Mouse (Mus musculus) liver, adult 2 months (tissue): ENCODE measurements around the gene Hook2. TPM values are rescaled to one million over a fixed set of nuclear protein-coding genes. Genes with fewer than 3 reads are reported as not detected.

Experiments
- DNase-seq: peaks from one replicate; pipeline ENCODE4 v3.0.0-alpha.2; 2011; ENCODE audit warnings: low read depth, low spot score; ENCODE audit errors: extremely low read depth
- H3K27ac ChIP-seq: fragments of 200-500 bp; replicated peaks from 2 replicates; pipeline ENCODE4 v1.5.1; 2012; ENCODE audit warnings: low read depth, mild to moderate bottlenecking, control low read depth, inconsistent platforms, low read length; ENCODE audit not compliant: insufficient read depth
- H3K27me3 ChIP-seq: fragments of 200-500 bp; 2 replicates; pipeline ENCODE4 v1.6.1; 2012; ENCODE audit warnings: mild to moderate bottlenecking, moderate library complexity, low read length, inconsistent platforms; ENCODE audit not compliant: control insufficient read depth, insufficient read depth
- H3K36me3 ChIP-seq: fragments of 200-500 bp; 2 replicates; pipeline ENCODE4 v1.6.1; 2012; ENCODE audit warnings: low read length, inconsistent platforms; ENCODE audit not compliant: control insufficient read depth, insufficient read depth
- H3K4me1 ChIP-seq: fragments of 200-500 bp; 2 replicates; pipeline ENCODE4 v1.6.1; 2011; ENCODE audit warnings: low read length; ENCODE audit not compliant: control insufficient read depth, insufficient read depth
- H3K4me3 ChIP-seq: fragments of 200-500 bp; 2 replicates; pipeline ENCODE4 v1.5.1; 2011; ENCODE audit warnings: low read depth, mild to moderate bottlenecking, control low read depth, low read length, moderate library complexity; ENCODE audit not compliant: insufficient read depth
- H3K79me2 ChIP-seq: fragments of 200-500 bp; 2 replicates; pipeline ENCODE4 v1.6.1; 2012; ENCODE audit warnings: inconsistent platforms, mild to moderate bottlenecking, low read length, moderate library complexity; ENCODE audit not compliant: control insufficient read depth, insufficient read depth
- H3K9ac ChIP-seq: fragments of 200-500 bp; 2 replicates; pipeline ENCODE4 v1.6.1; 2012; ENCODE audit warnings: low read depth, mild to moderate bottlenecking, control low read depth, inconsistent platforms, low read length
- CTCF ChIP-seq: fragments of 200-500 bp; IDR thresholded peaks from 2 replicates; pipeline ENCODE4 v1.5.1; 2011; ENCODE audit warnings: low read depth, low read length, control low read depth
- POLR2A ChIP-seq: fragments of 200-500 bp; IDR thresholded peaks from 2 replicates; pipeline ENCODE4 v1.6.1; 2011; ENCODE audit warnings: low read length, control low read depth; ENCODE audit not compliant: insufficient read depth; ENCODE audit errors: extremely low read depth
- WGBS: fragments of 180-500 bp; shearing (Covaris S2); methylation state at CpG from one replicate; pipeline ENCODE4 v1.1.7; 2018; 5-methylcytosine and 5-hydroxymethylcytosine counted together
- polyA plus RNA-seq: library from polyadenylated mRNA; depleted of rRNA; stranded (reverse); fragments of >200 nt; gene quantifications from 2 replicates; pipeline ENCODE4 v1.2.3, GENCODE M21; 2012
- total RNA-seq: library from RNA; depleted of rRNA; stranded (reverse); fragments of >200 nt; gene quantifications from 2 replicates; pipeline ENCODE4 v1.2.3, GENCODE M21; 2014

Hook2 gene
- total and polyA plus RNA-seq, 2 experiments = 12.4 to 12.5 TPM

DNA sequence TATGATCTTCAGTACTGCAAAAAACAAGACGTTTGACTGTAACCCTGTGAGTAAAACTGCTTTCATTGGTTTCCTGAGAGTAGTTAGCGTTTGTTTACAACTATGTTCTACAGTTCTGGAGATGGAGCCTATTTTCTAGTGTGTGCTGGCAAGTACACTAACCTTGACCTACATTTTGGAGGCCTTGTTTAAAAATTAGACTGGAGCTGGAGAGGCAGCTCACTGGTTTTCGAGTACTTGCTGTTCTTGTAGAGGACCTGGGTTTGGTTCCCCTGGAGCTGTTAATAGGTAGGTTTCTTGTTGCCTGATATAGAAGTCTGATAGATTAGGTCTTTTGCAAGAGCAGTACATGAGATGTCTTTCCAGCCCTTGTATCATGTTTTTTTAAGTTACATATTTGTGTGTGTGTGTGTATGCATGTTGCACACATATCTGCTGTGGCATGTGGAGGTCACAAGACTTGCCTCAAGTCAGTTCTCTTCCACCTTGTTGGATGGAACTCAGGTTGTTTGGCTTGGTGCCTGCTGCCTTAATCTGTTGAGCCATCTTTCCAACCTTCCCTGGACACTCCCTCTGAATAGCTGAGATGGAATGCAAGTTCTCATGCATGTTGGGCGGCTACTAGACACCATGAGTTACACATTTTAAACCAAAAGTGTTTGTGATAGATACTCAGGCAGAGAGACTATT, 42.4 kb downstream of the Hook2 start:
- DNase-seq = peak; percentile 81
- H3K4me1 ChIP-seq = peaks cover 30% of the 10 kb centered on the region
- WGBS = 41% methylated on average over 4 of the region's 4 CpGs
- H3K9ac ChIP-seq = no peak overlapping the region
- H3K79me2 ChIP-seq = peaks cover 22% of the 10 kb centered on the region
- no peaks in the 10 kb centered on the region for H3K27me3 ChIP-seq
- H3K36me3 ChIP-seq = peaks cover 13% of the 10 kb centered on the region
- H3K27ac ChIP-seq = peak overlapping the region; percentile 50
- no peak overlapping the region for H3K4me3 ChIP-seq
- TF ChIP-seq POLR2A = no peak
- no peak for TF ChIP-seq CTCF

DNA sequence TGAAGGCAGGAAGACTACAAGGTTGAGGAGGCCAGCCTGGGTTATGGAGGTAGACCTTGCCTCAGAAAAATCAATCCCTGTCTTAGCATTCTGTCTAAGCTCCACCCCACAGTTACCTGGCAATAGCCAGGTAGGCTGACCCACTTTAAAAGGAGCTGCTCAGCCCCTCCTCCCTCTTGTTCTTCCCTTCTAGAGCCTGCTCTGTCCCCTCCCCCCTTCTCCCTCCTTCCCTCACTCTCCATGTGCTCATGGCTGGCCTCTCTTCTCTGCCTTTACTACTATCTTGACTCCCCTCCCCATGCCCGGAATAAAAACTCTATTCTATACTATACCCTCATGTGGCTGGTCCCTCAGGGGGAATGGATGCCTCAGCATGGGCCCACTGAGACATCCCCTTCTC, 43.5 kb downstream of the Hook2 start:
- TF ChIP-seq POLR2A (no peak), CTCF (no peak)
- peaks cover 13% of the 10 kb centered on the region for H3K36me3 ChIP-seq
- no peak overlapping the region for H3K4me3 ChIP-seq
- no peaks in the 10 kb centered on the region for H3K27me3 ChIP-seq
- H3K27ac ChIP-seq = peak overlapping the region; percentile 5; the same call in 1 of the 2 replicates
- peaks cover 16% of the 10 kb centered on the region for H3K79me2 ChIP-seq
- H3K4me1 ChIP-seq = peaks cover 22% of the 10 kb centered on the region
- 67% methylated on average over 1 of the region's 1 CpGs for WGBS
- no peak overlapping the region for H3K9ac ChIP-seq
- no peak for DNase-seq

DNA sequence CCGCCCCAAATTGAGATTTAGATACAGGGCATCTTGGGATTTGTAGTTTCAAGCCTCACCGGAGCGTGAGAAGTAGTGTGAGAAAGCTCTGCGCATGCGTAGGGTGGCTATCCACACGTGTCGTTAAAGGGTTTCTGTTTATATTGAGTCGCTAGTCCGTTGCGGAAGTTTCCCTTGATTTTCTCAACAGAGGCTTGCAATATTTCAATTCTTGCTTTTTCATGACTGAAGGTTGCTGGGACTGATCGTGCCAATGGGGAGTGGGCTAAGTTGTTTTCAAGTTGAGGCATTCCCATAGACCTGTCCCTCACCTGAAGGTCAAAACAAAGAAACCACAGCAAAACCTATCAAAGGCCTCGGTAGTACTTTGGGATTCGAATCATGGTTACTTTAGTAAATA, 44.4 kb downstream of the Hook2 start:
- H3K36me3 ChIP-seq = peaks cover 11% of the 10 kb centered on the region
- TF ChIP-seq POLR2A (no peak), CTCF (no peak)
- under 1% methylated on average over 13 of the region's 13 CpGs for WGBS
- peaks cover 22% of the 10 kb centered on the region for H3K4me1 ChIP-seq
- DNase-seq = peak; percentile 87
- H3K79me2 ChIP-seq = peaks cover 10% of the 10 kb centered on the region; the same call in 1 of the 2 replicates
- H3K27me3 ChIP-seq = no peaks in the 10 kb centered on the region
- H3K4me3 ChIP-seq = peak overlapping the region; percentile 55
- peak overlapping the region; percentile 95 for H3K27ac ChIP-seq
- H3K9ac ChIP-seq = peak overlapping the region; percentile 61

GRCm38 (mm10) chr8:85035165-85035727, 44.8 kb downstream of the Hook2 start:
- DNase-seq = peak; percentile 65
- peaks cover 10% of the 10 kb centered on the region; the same call in 1 of the 2 replicates for H3K79me2 ChIP-seq
- H3K4me1 ChIP-seq = peaks cover 22% of the 10 kb centered on the region
- H3K9ac ChIP-seq = peak overlapping the region; percentile 82
- H3K27ac ChIP-seq = peak overlapping the region; percentile 95
- 3% methylated on average over 12 of the region's 12 CpGs for WGBS
- peak overlapping the region; percentile 67 for H3K4me3 ChIP-seq
- TF ChIP-seq CTCF = no peak
- TF ChIP-seq POLR2A = no peak
- H3K27me3 ChIP-seq = no peaks in the 10 kb centered on the region
- peaks cover 6% of the 10 kb centered on the region for H3K36me3 ChIP-seq

GRCm38 (mm10) chr8:85035728-85036310, 45.4 kb downstream of the Hook2 start:
- no peaks in the 10 kb centered on the region for H3K27me3 ChIP-seq
- H3K9ac ChIP-seq = peak overlapping the region; percentile 82
- under 1% methylated on average over 15 of the region's 15 CpGs for WGBS
- peak; percentile 67 for DNase-seq
- H3K27ac ChIP-seq = peak overlapping the region; percentile 95
- peak overlapping the region; percentile 67 for H3K4me3 ChIP-seq
- H3K36me3 ChIP-seq = peaks cover 2% of the 10 kb centered on the region
- H3K79me2 ChIP-seq = peaks cover 14% of the 10 kb centered on the region; the same call in 1 of the 2 replicates
- TF ChIP-seq POLR2A = no peak
- no peak for TF ChIP-seq CTCF
- H3K4me1 ChIP-seq = peaks cover 20% of the 10 kb centered on the region
